Mouse (Mus musculus) kidney, postnatal 0 days (tissue): ENCODE data around the gene Rars. TPM values are rescaled to one million over a fixed set of nuclear protein-coding genes. Genes with fewer than 3 reads are reported as not detected.

Experiments
- ATAC-seq: fragments of 200-750 bp; cut with Nextera tagmentation; replicated peaks from 2 replicates; pipeline ENCODE4 v1.8.0; 2017; ENCODE audit warnings: low read depth, moderate number of reproducible peaks, moderate TSS enrichment, moderate library complexity; ENCODE audit not compliant: low FRiP score
- DNase-seq: peaks from one replicate; pipeline ENCODE4 v3.0.0-alpha.2; 2016; ENCODE audit warnings: low spot score
- H3K27ac ChIP-seq: fragments of 300-500 bp; sonication (generic); 2 replicates; pipeline ENCODE4 v1.5.1; 2014; ENCODE audit warnings: mild to moderate bottlenecking
- H3K27me3 ChIP-seq: fragments of 300-500 bp; sonication (generic); 2 replicates; pipeline ENCODE4 v1.6.1; 2014; ENCODE audit warnings: low read length, mixed read lengths; ENCODE audit not compliant: insufficient read depth
- H3K36me3 ChIP-seq: fragments of 300-500 bp; sonication (generic); 2 replicates; pipeline ENCODE4 v1.6.1; 2014; ENCODE audit warnings: low read length, mixed read lengths; ENCODE audit not compliant: insufficient read depth
- H3K4me1 ChIP-seq: fragments of 300-500 bp; sonication (generic); replicated peaks from 2 replicates; pipeline ENCODE4 v1.6.1; 2014; ENCODE audit warnings: antibody characterized with exemption, low read length, mixed read lengths; ENCODE audit not compliant: insufficient read depth
- H3K4me2 ChIP-seq: fragments of 300-500 bp; sonication (generic); 2 replicates; pipeline ENCODE4 v1.6.1; 2014; ENCODE audit warnings: mild to moderate bottlenecking, low read length, moderate library complexity, mixed read lengths
- H3K4me3 ChIP-seq: fragments of 300-500 bp; sonication (generic); replicated peaks from 2 replicates; pipeline ENCODE4 v1.5.1; 2014; ENCODE audit warnings: low read depth, low read length
- H3K9ac ChIP-seq: fragments of 300-500 bp; sonication (generic); 2 replicates; pipeline ENCODE4 v1.6.1; 2014; ENCODE audit warnings: low read depth, low read length
- H3K9me3 ChIP-seq: fragments of 300-500 bp; sonication (generic); replicated peaks from 2 replicates; pipeline ENCODE4 v1.6.1; 2016; ENCODE audit warnings: low read length, inconsistent platforms, mixed read lengths
- CTCF ChIP-seq: IDR thresholded peaks from 2 replicates; pipeline ENCODE4 v1.5.1; 2016; ENCODE audit warnings: antibody characterized with exemption, low read depth, mild to moderate bottlenecking, moderate library complexity
- WGBS: fragments of 180-500 bp; shearing (Covaris S2); extraction: QIAGEN DNeasy Blood & Tissue Kit; methylation state at CpG from one replicate; pipeline ENCODE4 v1.1.7; 2014; 5-methylcytosine and 5-hydroxymethylcytosine counted together
- polyA plus RNA-seq: library from polyadenylated mRNA; unstranded; fragments of >200 nt; fragmentation: Nextera tagmentation; extraction: Ambion mirVana; gene quantifications from 2 replicates; pipeline ENCODE4 v1.2.1, GENCODE M21; 2015

The Rars gene
- polyA plus RNA-seq, 1 experiment from 2014 or later = 67.9 TPM

DNA sequence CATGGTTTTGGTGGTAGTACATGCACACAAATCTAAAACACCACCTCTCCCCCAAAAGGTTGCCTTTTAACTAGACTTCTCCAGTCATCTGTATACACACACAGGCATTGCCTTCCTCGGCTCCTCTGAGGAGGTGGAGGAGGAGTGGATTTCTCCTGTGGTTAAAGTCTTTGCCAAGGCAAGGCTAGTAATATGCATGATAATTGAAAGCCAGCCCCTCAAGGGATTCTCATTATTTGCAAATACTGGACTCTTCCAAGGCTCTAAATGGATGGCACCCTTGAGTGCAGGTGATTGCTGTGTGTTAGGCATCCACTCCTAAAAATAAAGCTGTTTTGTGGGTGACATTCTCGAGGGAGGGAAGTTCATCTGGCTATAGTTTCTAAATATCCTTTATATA lies 45.9 kb downstream of the Rars start:
- WGBS = 78% methylated on average over 2 of the region's 2 CpGs
- Histone ChIP-seq H3K36me3 (peaks cover 16% of the 10 kb centered on the region), H3K9me3 (no peaks in the 10 kb centered on the region), H3K27me3 (no peaks in the 10 kb centered on the region), H3K27ac (no peak overlapping the region), H3K4me2 (no peak overlapping the region), H3K9ac (no peak overlapping the region), H3K4me3 (no peak overlapping the region), H3K4me1 (no peaks in the 10 kb centered on the region)
- TF ChIP-seq CTCF = no peak
- DNase-seq = no peak
- no peak for ATAC-seq

DNA sequence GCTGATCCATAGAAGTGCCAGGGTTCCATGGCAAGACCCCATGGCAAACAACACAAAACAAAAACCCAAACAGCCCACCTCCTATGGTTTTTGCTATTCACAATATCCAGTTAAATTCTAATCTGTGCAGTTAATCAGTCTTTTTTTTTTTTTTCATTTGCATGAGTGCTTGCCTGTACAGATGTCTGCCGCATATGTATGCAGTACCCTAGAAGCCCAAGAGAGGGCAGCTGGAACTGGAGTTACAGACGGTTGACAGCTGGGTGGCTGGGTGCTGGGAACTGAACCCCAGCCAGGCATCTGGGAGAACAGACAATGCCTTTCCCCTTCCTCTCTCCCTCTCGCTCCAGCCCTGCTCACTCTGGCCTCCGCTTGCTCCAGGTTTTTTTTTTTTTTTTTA lies 49.8 kb downstream of the Rars start:
- ATAC-seq (no peak), DNase-seq (no peak)
- no peak overlapping the region for H3K27ac ChIP-seq
- H3K9me3 ChIP-seq = no peaks in the 10 kb centered on the region
- 95% methylated on average over 4 of the region's 4 CpGs for WGBS
- no peak overlapping the region for H3K4me2 ChIP-seq
- peaks cover 35% of the 10 kb centered on the region for H3K36me3 ChIP-seq
- H3K27me3 ChIP-seq = no peaks in the 10 kb centered on the region
- no peak for TF ChIP-seq CTCF
- H3K4me3 ChIP-seq = no peak overlapping the region
- H3K4me1 ChIP-seq = no peaks in the 10 kb centered on the region
- H3K9ac ChIP-seq = no peak overlapping the region

DNA sequence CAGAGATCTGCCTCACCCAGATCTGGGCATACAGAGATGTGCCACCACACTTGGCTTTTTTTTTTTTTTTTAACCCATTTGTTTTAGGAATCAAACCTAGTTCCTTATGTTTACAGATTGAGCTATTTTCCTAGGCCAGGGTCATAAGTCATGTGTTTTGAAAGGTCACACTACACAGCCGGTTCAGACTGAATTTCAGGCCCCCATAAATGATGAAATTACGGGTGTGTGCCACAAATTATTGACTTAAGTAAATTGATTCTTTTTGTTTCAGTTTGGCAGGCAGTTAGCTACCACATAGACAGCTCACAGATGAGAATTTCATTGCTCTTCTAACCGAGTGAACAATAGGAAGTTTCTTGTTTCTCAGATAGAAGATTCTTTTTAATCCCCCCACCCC lies 50.3 kb downstream of the Rars start:
- no peak for TF ChIP-seq CTCF
- Histone ChIP-seq H3K36me3 (peaks cover 40% of the 10 kb centered on the region), H3K4me3 (no peak overlapping the region), H3K9ac (no peak overlapping the region), H3K9me3 (no peaks in the 10 kb centered on the region), H3K4me1 (no peaks in the 10 kb centered on the region), H3K27ac (no peak overlapping the region), H3K27me3 (no peaks in the 10 kb centered on the region), H3K4me2 (no peak overlapping the region)
- whole genome bisulfite sequencing = 85% methylated on average over 3 of the region's 3 CpGs
- ATAC-seq (no peak), DNase-seq (no peak)

DNA sequence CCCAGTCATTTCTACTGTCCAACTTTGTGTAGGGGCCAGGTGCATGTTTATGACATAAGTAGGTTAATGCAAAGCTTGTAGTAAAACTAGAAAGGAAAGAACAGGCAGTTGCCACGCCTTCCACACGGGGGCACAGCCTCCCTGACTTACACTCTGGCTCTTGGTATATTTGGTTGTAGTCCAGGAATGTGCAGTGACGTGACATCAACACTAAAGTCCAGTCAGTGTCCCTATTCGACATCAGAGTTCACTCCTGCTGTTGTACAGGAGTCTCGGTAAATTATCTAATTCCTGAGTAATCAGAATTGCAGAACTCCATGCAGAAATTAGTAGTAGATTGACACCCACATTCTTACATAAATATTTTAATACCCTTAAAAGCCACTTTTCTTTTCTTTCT lies 51.3 kb downstream of the Rars start:
- no peaks in the 10 kb centered on the region for H3K4me1 ChIP-seq
- DNase-seq = no peak
- no peak overlapping the region for H3K9ac ChIP-seq
- H3K4me3 ChIP-seq = no peak overlapping the region
- H3K27me3 ChIP-seq = no peaks in the 10 kb centered on the region
- peaks cover 45% of the 10 kb centered on the region for H3K36me3 ChIP-seq
- no peak overlapping the region for H3K4me2 ChIP-seq
- peak; percentile 29; the same call in 1 of the 2 replicates for TF ChIP-seq CTCF
- no peaks in the 10 kb centered on the region for H3K9me3 ChIP-seq
- H3K27ac ChIP-seq = no peak overlapping the region
- no peak for ATAC-seq
- WGBS = 89% methylated on average over 5 of the region's 5 CpGs

DNA sequence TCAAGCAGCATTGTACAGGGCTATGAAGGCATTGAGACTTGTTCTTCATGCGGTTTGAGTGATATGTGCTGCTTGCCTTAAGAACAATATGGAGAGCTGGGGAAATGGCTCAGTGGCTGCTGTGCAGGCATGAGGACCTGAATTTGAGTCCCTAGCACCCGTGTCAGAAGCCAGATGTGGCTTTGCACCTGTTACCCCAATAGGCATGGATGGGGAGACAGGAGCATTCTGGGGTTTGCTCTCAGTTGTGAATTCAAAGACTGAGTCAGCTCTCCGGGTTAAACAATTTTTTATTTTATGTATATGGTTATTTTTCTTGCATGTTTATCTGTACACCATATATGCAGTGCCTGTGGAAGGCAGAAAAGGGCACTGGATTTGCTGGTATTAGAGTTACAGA lies 51.9 kb downstream of the Rars start:
- DNase-seq (no peak), ATAC-seq (no peak)
- no peaks in the 10 kb centered on the region for H3K27me3 ChIP-seq
- H3K4me1 ChIP-seq = no peaks in the 10 kb centered on the region
- TF ChIP-seq CTCF = no peak
- no peak overlapping the region for H3K4me3 ChIP-seq
- 98% methylated on average over 3 of the region's 3 CpGs for WGBS
- no peaks in the 10 kb centered on the region for H3K9me3 ChIP-seq
- H3K4me2 ChIP-seq = no peak overlapping the region
- no peak overlapping the region for H3K9ac ChIP-seq
- H3K27ac ChIP-seq = no peak overlapping the region
- peaks cover 51% of the 10 kb centered on the region for H3K36me3 ChIP-seq

DNA sequence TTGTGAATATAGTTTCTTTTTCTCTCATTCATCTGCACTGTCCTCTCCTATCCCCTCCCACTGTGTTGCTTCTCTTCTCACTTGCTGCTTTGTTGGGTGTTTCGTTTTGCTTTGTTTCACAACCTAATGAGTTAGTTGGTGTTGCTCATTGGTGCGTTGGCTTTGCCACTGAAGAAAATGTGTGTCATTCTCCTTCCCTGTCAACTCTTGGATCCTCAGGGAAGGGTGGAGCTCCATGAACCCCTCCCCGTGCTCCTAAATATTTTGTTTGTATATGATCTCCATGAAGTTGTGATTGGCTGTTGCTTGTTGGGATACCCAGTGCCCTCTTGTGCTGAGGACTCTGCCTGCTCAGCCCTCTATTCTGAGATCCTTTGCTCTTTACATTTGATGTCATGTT lies 54.0 kb downstream of the Rars start:
- no peak overlapping the region for H3K9ac ChIP-seq
- TF ChIP-seq CTCF = no peak
- no peak for ATAC-seq
- H3K4me3 ChIP-seq = no peak overlapping the region
- H3K4me1 ChIP-seq = no peaks in the 10 kb centered on the region
- no peak overlapping the region for H3K27ac ChIP-seq
- DNase-seq = no peak
- 90% methylated on average over 3 of the region's 3 CpGs for WGBS
- H3K4me2 ChIP-seq = no peak overlapping the region
- H3K9me3 ChIP-seq = no peaks in the 10 kb centered on the region
- peaks cover 55% of the 10 kb centered on the region for H3K36me3 ChIP-seq
- no peaks in the 10 kb centered on the region for H3K27me3 ChIP-seq

DNA sequence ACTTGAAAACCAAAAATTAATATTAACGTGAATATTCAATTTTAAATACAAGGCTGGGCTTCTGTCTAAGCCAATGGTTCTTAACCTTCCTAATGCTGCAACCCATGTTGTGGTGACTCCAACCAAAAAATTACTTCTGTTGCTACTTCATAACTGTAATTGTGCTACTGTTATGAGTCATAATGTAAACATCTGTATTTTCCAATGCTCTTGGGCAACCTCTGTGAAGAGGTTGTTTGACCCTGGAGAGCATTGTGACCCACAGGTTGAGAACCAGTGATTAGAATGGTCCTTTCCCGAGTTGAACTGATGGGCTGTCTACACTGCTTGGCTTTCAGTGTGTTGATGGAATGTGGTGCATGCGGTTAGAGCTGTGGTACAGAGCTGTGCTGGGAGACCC lies 57.9 kb downstream of the Rars start:
- H3K36me3 ChIP-seq = peaks cover 29% of the 10 kb centered on the region
- H3K27me3 ChIP-seq = no peaks in the 10 kb centered on the region
- H3K9me3 ChIP-seq = no peaks in the 10 kb centered on the region
- DNase-seq = no peak
- no peak overlapping the region for H3K27ac ChIP-seq
- no peak overlapping the region for H3K4me2 ChIP-seq
- H3K4me1 ChIP-seq = no peaks in the 10 kb centered on the region
- WGBS = 95% methylated on average over 3 of the region's 3 CpGs
- H3K4me3 ChIP-seq = no peak overlapping the region
- no peak overlapping the region for H3K9ac ChIP-seq
- no peak for TF ChIP-seq CTCF
- ATAC-seq = no peak
